Mouse (Mus musculus) olfactory bulb, adult 2 months (tissue): ENCODE data around the gene Vdr.

Source experiments
- CTCF ChIP-seq: fragments of 200-500 bp; IDR thresholded peaks from 2 replicates; pipeline ENCODE4 v1.5.1; 2012; ENCODE audit warnings: low read depth, mild to moderate bottlenecking, low read length, moderate library complexity; ENCODE audit not compliant: insufficient read depth
- POLR2A ChIP-seq: fragments of 200-500 bp; IDR thresholded peaks from 2 replicates; pipeline ENCODE4 v1.6.1; 2012; ENCODE audit warnings: mild to moderate bottlenecking, low read depth, low read length, moderate library complexity; ENCODE audit not compliant: insufficient read depth

DNA sequence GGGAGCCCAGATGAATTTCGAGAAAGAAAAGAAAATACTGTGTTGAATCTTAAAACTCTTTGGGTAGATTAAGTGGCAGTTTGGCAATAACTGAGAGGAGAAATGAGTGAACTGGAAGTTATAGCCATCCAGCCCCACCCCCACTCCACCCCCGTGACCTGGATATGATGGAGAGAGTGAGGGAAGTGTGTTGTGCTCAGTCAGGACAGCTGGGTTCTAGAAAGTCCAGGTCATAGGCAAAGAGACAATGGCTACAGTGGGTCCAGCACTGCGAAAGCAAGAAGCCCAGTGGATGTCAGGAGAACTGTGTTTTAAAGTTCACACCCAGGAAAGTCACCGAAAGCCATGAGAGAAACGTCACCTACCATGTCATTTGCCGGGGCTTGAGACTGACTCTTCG is 8.8 kb upstream of the Vdr start:
- no peak for TF ChIP-seq CTCF
- TF ChIP-seq POLR2A: no peak
